ENCODE assay signal across 8 mouse cellular contexts in genomic region chr19:29523230-29523582, GRCm38 (mm10). TPM values are rescaled to one million over a fixed set of nuclear protein-coding genes. Genes with fewer than 3 reads are reported as not detected.
DNase-seq lines count a peak whose midpoint lies in the region; ATAC-seq and TF ChIP-seq lines count a peak whose summit lies in the region.

No protein-coding gene starts in this region.

- peak; percentile 37 for ATAC-seq in limb, embryonic 11.5 days (ENCODE audit: insufficient number of reproducible peaks, low FRiP score, low TSS enrichment, low read depth)
- ATAC-seq in stomach, embryonic 15.5 days (ENCODE audit: insufficient read depth, low FRiP score, low read depth) = no peak
- ATAC-seq in megakaryocyte-erythroid progenitor cell, adult 5-6 weeks (replicated peaks; ENCODE audit: low FRiP score, low TSS enrichment, poor library complexity, severe bottlenecking) = no peak

- no peaks in the 10 kb centered on the region; the same call in 1 of the 2 replicates for H3K4me1 ChIP-seq in thymus, adult 2 months (replicated peaks; ENCODE audit: control insufficient read depth, insufficient read depth, low read length)
- H3K4me1 ChIP-seq in forebrain, embryonic 10.5 days = peaks cover 27% of the 10 kb centered on the region
- peaks cover 6% of the 10 kb centered on the region for H3K4me1 ChIP-seq in limb, embryonic 11.5 days (ENCODE audit: control insufficient read depth, insufficient read depth, low read length)
- H3K4me1 ChIP-seq in stomach, embryonic 15.5 days = peaks cover 4% of the 10 kb centered on the region; the same call in 1 of the 2 replicates

- WGBS in thymus, adult 2 months = 2% methylated on average over 9 of the region's 9 CpGs
- 0% methylated on average over 9 of the region's 9 CpGs for WGBS in forebrain, embryonic 10.5 days
- WGBS in limb, embryonic 11.5 days = 0% methylated on average over 9 of the region's 9 CpGs
- WGBS in stomach, embryonic 15.5 days = under 1% methylated on average over 9 of the region's 9 CpGs

- H3K4me3 ChIP-seq in thymus, adult 2 months (ENCODE audit: control insufficient read depth, insufficient read depth, low read length) = peak overlapping the region; percentile 78
- H3K4me3 ChIP-seq in forebrain, embryonic 10.5 days = peak overlapping the region; percentile 93
- peak overlapping the region; percentile 92 for H3K4me3 ChIP-seq in limb, embryonic 11.5 days (ENCODE audit: low read depth, low read length)
- peak overlapping the region; percentile 82 for H3K4me3 ChIP-seq in stomach, embryonic 15.5 days (replicated peaks)

- 0 out of 2 replicates have a peak, but pooled peaks cover 3% of the 10 kb centered on the region for H3K9me3 ChIP-seq in forebrain, embryonic 10.5 days
- no peaks in the 10 kb centered on the region for H3K9me3 ChIP-seq in limb, embryonic 11.5 days (ENCODE audit: control insufficient read depth, low read length)
- H3K9me3 ChIP-seq in stomach, embryonic 15.5 days = no peaks in the 10 kb centered on the region

- peak overlapping the region; percentile 95 for H3K9ac ChIP-seq in limb, embryonic 11.5 days (ENCODE audit: low read length)
- peak overlapping the region; percentile 93 for H3K9ac ChIP-seq in stomach, embryonic 15.5 days

- no peak for TF ChIP-seq POLR2A in thymus, adult 2 months (IDR thresholded peaks at IDR 0.05; ENCODE audit: control insufficient read depth, extremely low read depth, insufficient read depth, low read length, poor library complexity)

- H3K36me3 ChIP-seq in thymus, adult 2 months (ENCODE audit: control insufficient read depth, insufficient read depth, low read length) = no peaks in the 10 kb centered on the region
- no peaks in the 10 kb centered on the region for H3K36me3 ChIP-seq in forebrain, embryonic 10.5 days (replicated peaks)
- no peaks in the 10 kb centered on the region for H3K36me3 ChIP-seq in limb, embryonic 11.5 days (ENCODE audit: control insufficient read depth, insufficient read depth, low read length)
- no peaks in the 10 kb centered on the region for H3K36me3 ChIP-seq in stomach, embryonic 15.5 days

- H3K4me2 ChIP-seq in limb, embryonic 11.5 days (ENCODE audit: low read depth, severe bottlenecking) = peak overlapping the region; percentile 50
- H3K4me2 ChIP-seq in stomach, embryonic 15.5 days = peak overlapping the region; percentile 75

- TF ChIP-seq CTCF in thymus, adult 2 months (IDR thresholded peaks at IDR 0.05; ENCODE audit: borderline replicate concordance, control insufficient read depth, extremely low read depth, insufficient read depth, low read length, poor library complexity) = no peak

- H3K27me3 ChIP-seq in thymus, adult 2 months (ENCODE audit: control insufficient read depth, insufficient read depth, low read length) = no peaks in the 10 kb centered on the region
- no peaks in the 10 kb centered on the region for H3K27me3 ChIP-seq in forebrain, embryonic 10.5 days (ENCODE audit: poor library complexity, severe bottlenecking)
- H3K27me3 ChIP-seq in limb, embryonic 11.5 days (ENCODE audit: control insufficient read depth, insufficient read depth, low read length) = no peaks in the 10 kb centered on the region
- H3K27me3 ChIP-seq in stomach, embryonic 15.5 days (replicated peaks) = no peaks in the 10 kb centered on the region

- no peak for DNase-seq in thymus, adult 2 months
- DNase-seq in thymus, postnatal 25 days = no peak
- DNase-seq in forebrain, embryonic 10.5 days (ENCODE audit: extremely low spot score, low spot score) = no peak
- peak; percentile 77 for DNase-seq in limb, embryonic 11.5 days (ENCODE audit: low spot score)
- DNase-seq in right cerebral cortex, postnatal 10 days (ENCODE audit: low spot score in 2 of 2) = no peak
- DNase-seq in cerebellum, adult 8-10 months = no peak

- no peak overlapping the region for H3K27ac ChIP-seq in thymus, adult 2 months (ENCODE audit: control insufficient read depth, insufficient read depth, low read length)
- peak overlapping the region; percentile 96 for H3K27ac ChIP-seq in forebrain, embryonic 10.5 days
- peak overlapping the region; percentile 94 for H3K27ac ChIP-seq in limb, embryonic 11.5 days (replicated peaks; ENCODE audit: low read depth, low read length)
- H3K27ac ChIP-seq in stomach, embryonic 15.5 days = peak overlapping the region; percentile 90

RNA-seq across cellular contexts. Expression of gene Ric1, which starts 1.1 kb away (rescaled TPM):
- polyA plus RNA-seq in thymus, adult 2 months (2012; rRNA removed) = 19.4 and 21.1 TPM in 2 replicates
- 11.7 and 11.9 TPM in 2 replicates for polyA plus RNA-seq in forebrain, embryonic 10.5 days (2016; fragmentation: Nextera tagmentation; extraction: Ambion mirVana)
- 21.9 and 24.5 TPM in 2 replicates for polyA plus RNA-seq in limb, embryonic 11.5 days (2014; fragmentation: Nextera tagmentation; extraction: Ambion mirVana)
- 13.8 and 14.3 TPM in 2 replicates for polyA plus RNA-seq in stomach, embryonic 15.5 days (2015; fragmentation: Nextera tagmentation; extraction: Ambion mirVana)
- total RNA-seq in megakaryocyte-erythroid progenitor cell, adult 5-6 weeks (2014; fragmentation: Nextera tagmentation) = 14.8 and 17.0 TPM in 2 replicates
- 11.1 and 13.0 TPM in 2 replicates for total RNA-seq in megakaryocyte-erythroid progenitor cell, adult 5-6 weeks (2017)
